Mouse (Mus musculus) neural tube, embryonic 11.5 days (tissue): ENCODE measurements at regions not wholly inside any gene's neighbourhood (a gene's known extent, or its start where the extent isn't known, plus 50 kb on each side); places are given as distances from the start of the nearest gene placed in this dataset.

Source experiments
- ATAC-seq: fragments of 200-750 bp; cut with Nextera tagmentation; 2 replicates; pipeline ENCODE4 v1.8.0; 2017; ENCODE audit warnings: moderate number of reproducible peaks, mild to moderate bottlenecking, moderate TSS enrichment, moderate library complexity; ENCODE audit not compliant: insufficient read depth, low FRiP score, low TSS enrichment
- DNase-seq: peaks from one replicate; pipeline ENCODE4 v3.0.0-alpha.2; 2015; ENCODE audit warnings: low spot score
- H3K27ac ChIP-seq: fragments of 300-500 bp; sonication (generic); 2 replicates; pipeline ENCODE4 v1.5.1; 2014; ENCODE audit warnings: low read depth, mild to moderate bottlenecking, low read length
- H3K27me3 ChIP-seq: fragments of 300-500 bp; sonication (generic); 2 replicates; pipeline ENCODE4 v1.6.1; 2014; ENCODE audit warnings: mild to moderate bottlenecking, low read length, mixed read lengths; ENCODE audit not compliant: control insufficient read depth, insufficient read depth
- H3K36me3 ChIP-seq: fragments of 300-500 bp; sonication (generic); 2 replicates; pipeline ENCODE4 v1.6.1; 2014; ENCODE audit warnings: mild to moderate bottlenecking, low read length, moderate library complexity, mixed read lengths; ENCODE audit not compliant: control insufficient read depth, insufficient read depth
- H3K4me1 ChIP-seq: fragments of 300-500 bp; sonication (generic); 2 replicates; pipeline ENCODE4 v1.6.1; 2014; ENCODE audit warnings: low read length, mixed read lengths; ENCODE audit not compliant: control insufficient read depth, insufficient read depth
- H3K4me2 ChIP-seq: fragments of 300-500 bp; sonication (generic); 2 replicates; pipeline ENCODE4 v1.6.1; 2014; ENCODE audit warnings: low read depth, mild to moderate bottlenecking, moderate library complexity
- H3K4me3 ChIP-seq: fragments of 300-500 bp; sonication (generic); 2 replicates; pipeline ENCODE4 v1.5.1; 2014; ENCODE audit warnings: low read depth, low read length
- H3K9ac ChIP-seq: fragments of 300-500 bp; sonication (generic); 2 replicates; pipeline ENCODE4 v1.6.1; 2014; ENCODE audit warnings: mild to moderate bottlenecking, low read length
- H3K9me3 ChIP-seq: fragments of 300-500 bp; sonication (generic); 2 replicates; pipeline ENCODE4 v1.6.1; 2016; ENCODE audit warnings: low read length; ENCODE audit not compliant: control insufficient read depth

DNA sequence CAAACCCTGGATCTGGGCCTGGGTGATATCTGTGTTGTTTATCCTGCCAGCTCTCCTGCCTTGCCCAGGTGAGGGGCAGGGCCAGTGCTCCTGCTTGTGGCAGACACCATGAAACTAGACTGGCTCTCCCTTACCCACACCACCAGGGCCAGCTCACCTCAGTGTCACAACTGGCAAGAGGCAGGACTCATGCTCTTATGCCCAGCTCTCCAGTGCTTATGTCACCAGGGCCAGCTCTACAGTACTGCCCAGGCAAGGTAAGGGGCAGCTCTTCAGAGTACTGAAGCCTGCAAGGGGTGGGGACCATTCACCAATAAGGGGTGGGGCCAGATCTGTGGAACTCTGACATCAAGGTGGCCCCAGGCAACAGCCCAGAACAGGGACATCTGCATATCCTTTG lies 52.7 kb upstream of the Kiz start:
- Histone ChIP-seq H3K27ac (no peak overlapping the region), H3K9ac (no peak overlapping the region), H3K9me3 (no peaks in the 10 kb centered on the region), H3K4me3 (no peak overlapping the region), H3K4me2 (no peak overlapping the region), H3K4me1 (no peaks in the 10 kb centered on the region), H3K27me3 (no peaks in the 10 kb centered on the region), H3K36me3 (no peaks in the 10 kb centered on the region)
- no peak for ATAC-seq
- DNase-seq: no peak
